Mouse (Mus musculus): ENCODE measurements around the gene Mfsd13b.
"Not testable (repeated sequence)": the region's sequence is repeated elsewhere in the genome, so short reads cannot be mapped to it uniquely, and the experiment has no call there.

The Mfsd13b gene

GRCm38 (mm10) chr7:120982200-120982841, at the start of gene Mfsd13b, which contains the start of gene Cdr2:
Mfsd13b (plus strand) TSS chr7:120982509.
Cdr2 (minus strand) TSS chr7:120982312.
- DNase-seq, result peak; percentile 96

GRCm38 (mm10) chr7:120933110-120933509, 49.2 kb upstream of the Mfsd13b start:
- no peak for DNase-seq

GRCm38 (mm10) chr7:120933680-120934195, 48.6 kb upstream of the Mfsd13b start:
- DNase-seq, result no peak

GRCm38 (mm10) chr7:120934716-120935115, 47.6 kb upstream of the Mfsd13b start:
- DNase-seq, result peak; percentile 67

GRCm38 (mm10) chr7:120936522-120936921, 45.8 kb upstream of the Mfsd13b start:
- DNase-seq, result peak; percentile 41

- DNase-seq, result no peak
Measured at GRCm38 (mm10) chr7:120938206-120938605, 44.1 kb upstream of the Mfsd13b start.

GRCm38 (mm10) chr7:120940343-120940742, 42.0 kb upstream of the Mfsd13b start:
- DNase-seq, result peak; percentile 51

GRCm38 (mm10) chr7:120941214-120941613, 41.1 kb upstream of the Mfsd13b start:
- DNase-seq, result no peak

- DNase-seq, result no peak
Measured at GRCm38 (mm10) chr7:120942506-120942905, 39.8 kb upstream of the Mfsd13b start.

GRCm38 (mm10) chr7:120943936-120944509, 38.3 kb upstream of the Mfsd13b start:
- no peak for DNase-seq

GRCm38 (mm10) chr7:120953591-120953990, 28.7 kb upstream of the Mfsd13b start:
- not testable (repeated sequence) for DNase-seq

- DNase-seq, result no peak
Measured at GRCm38 (mm10) chr7:120960116-120960515, 22.2 kb upstream of the Mfsd13b start.

- no peak for DNase-seq
Measured at GRCm38 (mm10) chr7:120960601-120961000, 21.7 kb upstream of the Mfsd13b start.

GRCm38 (mm10) chr7:120961893-120962292, 20.4 kb upstream of the Mfsd13b start:
- no peak for DNase-seq

GRCm38 (mm10) chr7:120963126-120963525, 19.2 kb upstream of the Mfsd13b start:
- DNase-seq, result no peak

- DNase-seq, result no peak
Measured at GRCm38 (mm10) chr7:120969221-120969620, 13.1 kb upstream of the Mfsd13b start.

- DNase-seq, result no peak
Measured at GRCm38 (mm10) chr7:120970112-120970511, 12.2 kb upstream of the Mfsd13b start.

- DNase-seq, result not testable (repeated sequence)
Measured at GRCm38 (mm10) chr7:120972471-120972870, 9.8 kb upstream of the Mfsd13b start.

- no peak for DNase-seq
Measured at GRCm38 (mm10) chr7:120974001-120974400, 8.3 kb upstream of the Mfsd13b start.

- no peak for DNase-seq
Measured at GRCm38 (mm10) chr7:120977063-120977462, 5.2 kb upstream of the Mfsd13b start.

- no peak for DNase-seq
Measured at GRCm38 (mm10) chr7:120980041-120980440, 2.3 kb upstream of the Mfsd13b start.

- peak; percentile 35 for DNase-seq
Measured at GRCm38 (mm10) chr7:120980931-120981924, 1.1 kb upstream of the Mfsd13b start.

GRCm38 (mm10) chr7:120982968-120983367, 659 bp downstream of the Mfsd13b start:
- no peak for DNase-seq
